Mouse (Mus musculus) heart, adult 2 months (tissue): ENCODE measurements around the gene E130114P18Rik.

Experiments
- CTCF ChIP-seq: fragments of 200-600 bp; IDR thresholded peaks from 2 replicates; pipeline ENCODE4 v1.8.1; 2022; ENCODE audit warnings: antibody characterized with exemption, mild to moderate bottlenecking, moderate library complexity
- POLR2A ChIP-seq: fragments of 200-500 bp; IDR thresholded peaks from 2 replicates; pipeline ENCODE4 v1.6.1; 2011; ENCODE audit warnings: mild to moderate bottlenecking, low read depth, low read length, control low read depth; ENCODE audit not compliant: insufficient read depth

- TF ChIP-seq CTCF (no peak), POLR2A (peak; percentile 80)
Observed at GRCm38 (mm10) chr4:97773110-97773593, 4.7 kb downstream of the E130114P18Rik start.
